Mouse (Mus musculus) intestine, postnatal 0 days (tissue): ENCODE data around the gene Baz1b. TPM values are rescaled to one million over a fixed set of nuclear protein-coding genes. Genes with fewer than 3 reads are reported as not detected.
A peak's percentile ranks its signal among the peaks of the same experiment; 100 is the strongest.
"Not testable (repeated sequence)": the region's sequence is repeated elsewhere in the genome, so short reads cannot be mapped to it uniquely, and the experiment has no call there.

ENCODE experiments used
- ATAC-seq: fragments of 200-750 bp; cut with Nextera tagmentation; 2 replicates; pipeline ENCODE4 v1.8.0; 2017; ENCODE audit warnings: mild to moderate bottlenecking, moderate TSS enrichment, moderate library complexity
- H3K27ac ChIP-seq: fragments of 300-500 bp; sonication (generic); 2 replicates; pipeline ENCODE4 v1.5.1; 2014; ENCODE audit warnings: mild to moderate bottlenecking, low read depth, low read length, moderate library complexity
- H3K27me3 ChIP-seq: fragments of 300-500 bp; sonication (generic); replicated peaks from 2 replicates; pipeline ENCODE4 v1.6.1; 2014; ENCODE audit warnings: low read length, mixed read lengths; ENCODE audit not compliant: control insufficient read depth, insufficient read depth
- H3K36me3 ChIP-seq: fragments of 300-500 bp; sonication (generic); 2 replicates; pipeline ENCODE4 v1.6.1; 2014; ENCODE audit warnings: mild to moderate bottlenecking, moderate library complexity; ENCODE audit not compliant: control insufficient read depth, insufficient read depth
- H3K4me1 ChIP-seq: fragments of 300-500 bp; sonication (generic); replicated peaks from 2 replicates; pipeline ENCODE4 v1.6.1; 2014; ENCODE audit warnings: antibody characterized with exemption, low read length, mixed read lengths; ENCODE audit not compliant: control insufficient read depth, insufficient read depth
- H3K4me2 ChIP-seq: fragments of 300-500 bp; sonication (generic); replicated peaks from 2 replicates; pipeline ENCODE4 v1.6.1; 2014; ENCODE audit warnings: low read depth, mild to moderate bottlenecking, moderate library complexity
- H3K4me3 ChIP-seq: fragments of 300-500 bp; sonication (generic); 2 replicates; pipeline ENCODE4 v1.5.1; 2014; ENCODE audit warnings: low read depth, low read length
- H3K9ac ChIP-seq: fragments of 300-500 bp; sonication (generic); 2 replicates; pipeline ENCODE4 v1.6.1; 2014; ENCODE audit warnings: mild to moderate bottlenecking, low read depth, low read length
- H3K9me3 ChIP-seq: fragments of 300-500 bp; sonication (generic); 2 replicates; pipeline ENCODE4 v1.6.1; 2016; ENCODE audit warnings: mixed run types; ENCODE audit not compliant: control insufficient read depth
- CTCF ChIP-seq: sonication (generic); IDR thresholded peaks from 2 replicates; pipeline ENCODE4 v1.5.1; 2016; ENCODE audit warnings: low read depth, mild to moderate bottlenecking, control low read depth, antibody characterized with exemption, moderate library complexity
- WGBS: fragments of 180-500 bp; shearing (Covaris S2); extraction: QIAGEN DNeasy Blood & Tissue Kit; methylation state at CpG from one replicate; pipeline ENCODE4 v1.1.7; 2014; 5-methylcytosine and 5-hydroxymethylcytosine counted together
- polyA plus RNA-seq: library from polyadenylated mRNA; unstranded; fragments of >200 nt; fragmentation: Nextera tagmentation; extraction: Ambion mirVana; gene quantifications from 2 replicates; pipeline ENCODE4 v1.2.1, GENCODE M21; 2015

Gene Baz1b
- polyA plus RNA-seq, 1 experiment from 2014 or later, result 11.0 TPM

- H3K36me3 ChIP-seq, result peaks cover 84% of the 10 kb centered on the region
- peak overlapping the region; percentile 3; the same call in 1 of the 2 replicates for H3K27ac ChIP-seq
- no peak overlapping the region for H3K9ac ChIP-seq
- WGBS, result 88% methylated on average over 6 of the region's 6 CpGs
- no peak overlapping the region for H3K4me3 ChIP-seq
- H3K4me1 ChIP-seq, result no peaks in the 10 kb centered on the region
- no peaks in the 10 kb centered on the region for H3K9me3 ChIP-seq
- H3K4me2 ChIP-seq, result no peak overlapping the region
- no peak for ATAC-seq
- TF ChIP-seq CTCF, result no peak
- no peaks in the 10 kb centered on the region for H3K27me3 ChIP-seq
Measured at GRCm38 (mm10) chr5:135216871-135217270, 29.8 kb downstream of the Baz1b start.

- Histone ChIP-seq H3K36me3 (peaks cover 78% of the 10 kb centered on the region), H3K4me3 (no peak overlapping the region), H3K27ac (no peak overlapping the region), H3K9ac (no peak overlapping the region), H3K27me3 (no peaks in the 10 kb centered on the region), H3K4me1 (no peaks in the 10 kb centered on the region), H3K4me2 (no peak overlapping the region), H3K9me3 (no peaks in the 10 kb centered on the region)
- no peak for TF ChIP-seq CTCF
- ATAC-seq, result no peak
Measured at GRCm38 (mm10) chr5:135220941-135221340, 33.9 kb downstream of the Baz1b start.

GRCm38 (mm10) chr5:135222066-135222465 lies 35.0 kb downstream of the Baz1b start:
- H3K27ac ChIP-seq, result no peak overlapping the region
- no peak for TF ChIP-seq CTCF
- H3K36me3 ChIP-seq, result peaks cover 75% of the 10 kb centered on the region
- H3K4me2 ChIP-seq, result no peak overlapping the region
- 87% methylated on average over 7 of the region's 7 CpGs for WGBS
- no peak overlapping the region for H3K9ac ChIP-seq
- no peak overlapping the region for H3K4me3 ChIP-seq
- no peak for ATAC-seq
- no peaks in the 10 kb centered on the region for H3K4me1 ChIP-seq
- no peaks in the 10 kb centered on the region for H3K9me3 ChIP-seq
- no peaks in the 10 kb centered on the region for H3K27me3 ChIP-seq

DNA sequence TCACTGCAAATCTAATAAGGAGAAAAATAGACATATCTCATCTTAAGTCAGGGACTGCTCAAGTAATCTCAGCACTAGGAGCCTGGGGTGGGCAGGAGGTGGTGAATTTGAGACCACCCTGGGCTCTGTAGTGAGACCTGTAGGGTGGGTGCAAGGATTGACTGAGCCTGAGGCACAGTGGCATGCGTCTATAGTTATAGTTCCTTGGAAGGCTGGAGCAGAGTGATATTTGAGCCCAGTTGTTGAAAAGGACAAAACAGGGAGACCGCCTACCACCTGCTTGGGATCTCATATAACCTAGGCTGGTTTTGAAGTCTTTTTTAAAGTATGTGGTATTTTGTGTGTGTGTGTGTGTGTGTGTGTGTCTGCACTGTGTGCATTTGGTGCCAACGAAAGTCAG lies 37.1 kb downstream of the Baz1b start:
- 95% methylated on average over 3 of the region's 3 CpGs for WGBS
- ATAC-seq, result no peak
- Histone ChIP-seq H3K9me3 (no peaks in the 10 kb centered on the region), H3K27ac (no peak overlapping the region), H3K4me3 (no peak overlapping the region), H3K9ac (no peak overlapping the region), H3K4me2 (no peak overlapping the region), H3K36me3 (peaks cover 72% of the 10 kb centered on the region), H3K27me3 (no peaks in the 10 kb centered on the region), H3K4me1 (no peaks in the 10 kb centered on the region)
- no peak for TF ChIP-seq CTCF

- H3K27ac ChIP-seq, H3K9me3 ChIP-seq, H3K4me1 ChIP-seq, H3K4me3 ChIP-seq, ATAC-seq, H3K9ac ChIP-seq, H3K4me2 ChIP-seq, H3K27me3 ChIP-seq: not testable (repeated sequence)
- TF ChIP-seq CTCF, result 0 out of 2 replicates have a peak, but pooled peaks have one; percentile 17
- peaks cover 75% of the 10 kb centered on the region for H3K36me3 ChIP-seq
- WGBS, result 96% methylated on average over 4 of the region's 4 CpGs
Measured at GRCm38 (mm10) chr5:135225879-135226278, 38.8 kb downstream of the Baz1b start.

DNA sequence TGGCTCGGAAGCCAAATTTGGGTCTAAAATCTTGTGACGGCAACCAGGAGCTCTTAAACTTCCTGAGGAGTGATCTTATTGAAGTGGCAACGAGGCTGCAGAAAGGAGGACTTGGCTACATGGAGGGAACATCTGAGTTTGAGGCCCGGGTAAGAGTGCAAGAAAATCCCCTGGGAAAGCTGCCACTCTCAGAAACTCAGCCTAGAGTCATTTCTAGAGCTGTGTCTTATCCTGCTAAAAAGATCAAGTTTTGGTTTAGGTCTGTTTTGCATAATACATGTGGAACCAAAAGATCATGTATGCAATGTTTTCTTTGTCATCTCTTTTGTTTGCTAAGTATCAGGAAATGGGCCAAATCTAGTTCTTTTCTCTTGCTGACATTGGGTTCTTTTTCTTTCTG lies 43.1 kb downstream of the Baz1b start:
- Histone ChIP-seq H3K9ac (no peak overlapping the region), H3K4me1 (no peaks in the 10 kb centered on the region), H3K9me3 (no peaks in the 10 kb centered on the region), H3K36me3 (peaks cover 79% of the 10 kb centered on the region), H3K27me3 (no peaks in the 10 kb centered on the region), H3K4me2 (no peak overlapping the region), H3K4me3 (no peak overlapping the region), H3K27ac (no peak overlapping the region)
- no peak for TF ChIP-seq CTCF
- 87% methylated on average over 4 of the region's 4 CpGs for WGBS
- ATAC-seq, result no peak
